8 mouse cellular contexts compared by ENCODE assay signal in genomic region chr2:152671642-152671999, GRCm38 (mm10). TPM values are rescaled to one million over a fixed set of nuclear protein-coding genes. Genes with fewer than 3 reads are reported as not detected.
DNase-seq lines count a peak whose midpoint lies in the region; ATAC-seq and TF ChIP-seq lines count a peak whose summit lies in the region.

No protein-coding gene starts in this region.

- TF ChIP-seq RAD21 in MEL (IDR thresholded peaks at IDR 0.05; ENCODE audit: low read depth, low read length) = peak; percentile 41

- TF ChIP-seq POLR2A in MEL (IDR thresholded peaks at IDR 0.05; ENCODE audit: control insufficient read depth in 1 of 2, insufficient read depth in 1 of 2, low read depth in 1 of 2, low read length in 2 of 2, poor library complexity in 1 of 2) = no peak

- 33% methylated on average over 5 of the region's 5 CpGs for WGBS in embryonic facial prominence, embryonic 12.5 days
- 43% methylated on average over 5 of the region's 5 CpGs for WGBS in hindbrain, embryonic 13.5 days
- WGBS in limb, embryonic 15.5 days = 26% methylated on average over 5 of the region's 5 CpGs
- WGBS in midbrain, embryonic 14.5 days = 37% methylated on average over 5 of the region's 5 CpGs
- WGBS in stomach, postnatal 0 days = 22% methylated on average over 5 of the region's 5 CpGs

- H3K4me3 ChIP-seq in C2C12 (ENCODE audit: insufficient read depth, poor library complexity, severe bottlenecking) = peak overlapping the region; percentile 97
- H3K4me3 ChIP-seq in MEL (ENCODE audit: control insufficient read depth in 1 of 2, insufficient read depth in 1 of 2, low read depth in 2 of 2, low read length in 2 of 2) = peak overlapping the region in 1 of 2 experiments; percentile 88; a peak in 3 of 4 replicates
- H3K4me3 ChIP-seq in embryonic facial prominence, embryonic 12.5 days = peak overlapping the region; percentile 99
- peak overlapping the region; percentile 100 for H3K4me3 ChIP-seq in hindbrain, embryonic 13.5 days
- H3K4me3 ChIP-seq in limb, embryonic 15.5 days = peak overlapping the region; percentile 63
- H3K4me3 ChIP-seq in midbrain, embryonic 14.5 days (replicated peaks; ENCODE audit: low read depth, low read length) = peak overlapping the region; percentile 99
- H3K4me3 ChIP-seq in stomach, postnatal 0 days (ENCODE audit: low read depth, low read length) = no peak overlapping the region

- no peak for ATAC-seq in embryonic facial prominence, embryonic 12.5 days (ENCODE audit: insufficient number of reproducible peaks, insufficient read depth, low FRiP score, low TSS enrichment)
- peak; percentile 47 for ATAC-seq in hindbrain, embryonic 13.5 days (ENCODE audit: low FRiP score)
- ATAC-seq in limb, embryonic 15.5 days (ENCODE audit: insufficient number of reproducible peaks, low FRiP score, low TSS enrichment, low read depth) = no peak
- ATAC-seq in midbrain, embryonic 14.5 days (ENCODE audit: low FRiP score, low TSS enrichment) = 0 out of 2 replicates have a peak, but pooled peaks have one; percentile 35
- peak; percentile 67 for ATAC-seq in stomach, postnatal 0 days (ENCODE audit: low FRiP score, low TSS enrichment)

- H3K27ac ChIP-seq in MEL (ENCODE audit: control insufficient read depth, low read depth, low read length) = peak overlapping the region; percentile 36
- peak overlapping the region; percentile 98; the same call in 1 of the 2 replicates for H3K27ac ChIP-seq in embryonic facial prominence, embryonic 12.5 days
- H3K27ac ChIP-seq in hindbrain, embryonic 13.5 days = peak overlapping the region; percentile 99
- H3K27ac ChIP-seq in limb, embryonic 15.5 days = 0 out of 2 replicates have a peak overlapping the region, but pooled peaks have one; percentile 93
- H3K27ac ChIP-seq in midbrain, embryonic 14.5 days (replicated peaks; ENCODE audit: low read depth, low read length) = peak overlapping the region; percentile 98; the same call in 1 of the 2 replicates
- peak overlapping the region; percentile 18; the same call in 1 of the 2 replicates for H3K27ac ChIP-seq in stomach, postnatal 0 days (replicated peaks)

- H3K27me3 ChIP-seq in C2C12 (ENCODE audit: control insufficient read depth, insufficient read depth, insufficient read length) (no peaks in the 10 kb centered on the region), MEL (ENCODE audit: control insufficient read depth in 1 of 2, insufficient read depth in 2 of 2, low read length in 2 of 2) (peaks cover 3% of the 10 kb centered on the region in 2 experiments; a peak in 2 of 4 replicates)
- no peaks in the 10 kb centered on the region for H3K27me3 ChIP-seq in embryonic facial prominence, embryonic 12.5 days
- H3K27me3 ChIP-seq in hindbrain, embryonic 13.5 days = no peaks in the 10 kb centered on the region
- no peaks in the 10 kb centered on the region for H3K27me3 ChIP-seq in limb, embryonic 15.5 days
- no peaks in the 10 kb centered on the region for H3K27me3 ChIP-seq in midbrain, embryonic 14.5 days (ENCODE audit: control insufficient read depth, insufficient read depth, low read length)
- no peaks in the 10 kb centered on the region for H3K27me3 ChIP-seq in stomach, postnatal 0 days (ENCODE audit: control insufficient read depth, insufficient read depth, low read length)

- H3K36me3 ChIP-seq in C2C12 (ENCODE audit: control insufficient read depth, insufficient read depth) = peaks cover 49% of the 10 kb centered on the region
- peaks cover 7 to 9% of the 10 kb centered on the region in 2 experiments for H3K36me3 ChIP-seq in MEL (ENCODE audit: control insufficient read depth in 1 of 2, insufficient read depth in 2 of 2, low read length in 2 of 2)
- peaks cover 39% of the 10 kb centered on the region for H3K36me3 ChIP-seq in embryonic facial prominence, embryonic 12.5 days
- peaks cover 38% of the 10 kb centered on the region for H3K36me3 ChIP-seq in hindbrain, embryonic 13.5 days
- peaks cover 33% of the 10 kb centered on the region for H3K36me3 ChIP-seq in limb, embryonic 15.5 days
- H3K36me3 ChIP-seq in midbrain, embryonic 14.5 days (ENCODE audit: control insufficient read depth, insufficient read depth, low read length) = peaks cover 39% of the 10 kb centered on the region
- peaks cover 5% of the 10 kb centered on the region; the same call in 1 of the 2 replicates for H3K36me3 ChIP-seq in stomach, postnatal 0 days (ENCODE audit: control insufficient read depth, insufficient read depth, low read length)

- H3K4me2 ChIP-seq in embryonic facial prominence, embryonic 12.5 days (replicated peaks) = peak overlapping the region; percentile 69
- H3K4me2 ChIP-seq in hindbrain, embryonic 13.5 days = peak overlapping the region; percentile 95
- H3K4me2 ChIP-seq in limb, embryonic 15.5 days = peak overlapping the region; percentile 69
- peak overlapping the region; percentile 98 for H3K4me2 ChIP-seq in midbrain, embryonic 14.5 days (ENCODE audit: low read length)
- peak overlapping the region; percentile 88 for H3K4me2 ChIP-seq in stomach, postnatal 0 days (replicated peaks; ENCODE audit: low read depth)

- H3K9ac ChIP-seq in MEL (ENCODE audit: control insufficient read depth, low read depth, low read length, poor library complexity, severe bottlenecking) = peak overlapping the region; percentile 84; the same call in 1 of the 2 replicates
- peak overlapping the region; percentile 98 for H3K9ac ChIP-seq in embryonic facial prominence, embryonic 12.5 days
- H3K9ac ChIP-seq in hindbrain, embryonic 13.5 days = peak overlapping the region; percentile 99
- peak overlapping the region; percentile 79; the same call in 1 of the 2 replicates for H3K9ac ChIP-seq in limb, embryonic 15.5 days
- H3K9ac ChIP-seq in midbrain, embryonic 14.5 days (replicated peaks; ENCODE audit: low read length) = peak overlapping the region; percentile 98
- H3K9ac ChIP-seq in stomach, postnatal 0 days (ENCODE audit: low read length) = no peak overlapping the region

- H3K4me1 ChIP-seq in MEL (ENCODE audit: control insufficient read depth in 1 of 2, insufficient read depth in 2 of 2, low read length in 2 of 2) = peaks cover 5 to 18% of the 10 kb centered on the region in 2 experiments
- peaks cover 31% of the 10 kb centered on the region for H3K4me1 ChIP-seq in embryonic facial prominence, embryonic 12.5 days
- H3K4me1 ChIP-seq in hindbrain, embryonic 13.5 days (replicated peaks) = peaks cover 53% of the 10 kb centered on the region
- peaks cover 57% of the 10 kb centered on the region for H3K4me1 ChIP-seq in limb, embryonic 15.5 days
- H3K4me1 ChIP-seq in midbrain, embryonic 14.5 days (ENCODE audit: control insufficient read depth, insufficient read depth, low read length) = peaks cover 22% of the 10 kb centered on the region
- H3K4me1 ChIP-seq in stomach, postnatal 0 days (replicated peaks; ENCODE audit: control insufficient read depth, insufficient read depth) = peaks cover 10% of the 10 kb centered on the region

- H3K79me2 ChIP-seq in C2C12 (ENCODE audit: control insufficient read depth, insufficient read depth) (peaks cover 75% of the 10 kb centered on the region), MEL (ENCODE audit: control insufficient read depth, insufficient read depth, low read length, poor library complexity) (peaks cover 35% of the 10 kb centered on the region)

- TF ChIP-seq CTCF in C2C12 (IDR thresholded peaks at IDR 0.05; ENCODE audit: control insufficient read depth, insufficient read depth, insufficient read length) (peak; percentile 21), MEL (IDR thresholded peaks at IDR 0.05 in 2 of 3, conservative IDR thresholded peaks at IDR 0.05 in 1 of 3; ENCODE audit: control insufficient read depth in 1 of 3, insufficient read depth in 1 of 3, low read depth in 2 of 3, low read length in 3 of 3, poor library complexity in 1 of 3, severe bottlenecking in 1 of 3) (peak; percentile 53 to 56 (median 54))
- TF ChIP-seq CTCF in stomach, postnatal 0 days (IDR thresholded peaks at IDR 0.05; ENCODE audit: low read depth) = peak; percentile 79

- peak in 1 of 2 experiments; percentile 29; a peak in 1 of 4 replicates for TF ChIP-seq EP300 in MEL (IDR thresholded peaks at IDR 0.05; ENCODE audit: low read depth in 1 of 2, low read length in 2 of 2)
- no peak for TF ChIP-seq EP300 in stomach, postnatal 0 days (optimal IDR thresholded peaks at IDR 0.05)

- H3K9me3 ChIP-seq in MEL (replicated peaks; ENCODE audit: insufficient read depth, low read length) = no peaks in the 10 kb centered on the region
- H3K9me3 ChIP-seq in embryonic facial prominence, embryonic 12.5 days = no peaks in the 10 kb centered on the region
- no peaks in the 10 kb centered on the region for H3K9me3 ChIP-seq in hindbrain, embryonic 13.5 days
- H3K9me3 ChIP-seq in limb, embryonic 15.5 days = no peaks in the 10 kb centered on the region
- no peaks in the 10 kb centered on the region for H3K9me3 ChIP-seq in midbrain, embryonic 14.5 days (ENCODE audit: control insufficient read depth, low read length)
- H3K9me3 ChIP-seq in stomach, postnatal 0 days (ENCODE audit: control insufficient read depth, low read length) = no peaks in the 10 kb centered on the region

- peak overlapping the region; percentile 82 for H3ac ChIP-seq in C2C12 (ENCODE audit: control insufficient read depth, insufficient read length, low read depth)

- peaks cover 68% of the 10 kb centered on the region for H3K79me3 ChIP-seq in C2C12 (ENCODE audit: low read depth)

- DNase-seq in MEL (ENCODE audit: low read depth, low spot score) = peak; percentile 86
- peak; percentile 77 for DNase-seq in midbrain, embryonic 14.5 days
- DNase-seq in stomach, postnatal 0 days (ENCODE audit: low spot score) = peak; percentile 54
- no peak for DNase-seq in urinary bladder, postnatal 25 days (ENCODE audit: low spot score)

RNA-seq across cellular contexts. Expression of gene H13, which starts 2.4 kb away (rescaled TPM):
- polyA plus RNA-seq in C2C12 (2012; fragmentation: generic; extraction: Trizol) (136 TPM), MEL (2012; ENCODE audit: insufficient read depth in 1 of 2, insufficient read length in 2 of 2, low read depth in 1 of 2, low replicate concordance in 2 of 2, missing spikeins in 1 of 2) (100 to 1,000 TPM; 139 to 421 TPM)
- 73.8 and 82.7 TPM in 2 replicates for total RNA-seq in MEL (2012; rRNA removed)
- 129 and 131 TPM in 2 replicates for polyA plus RNA-seq in embryonic facial prominence, embryonic 12.5 days (2016; fragmentation: Nextera tagmentation; extraction: Ambion mirVana)
- polyA plus RNA-seq in hindbrain, embryonic 13.5 days (2015; fragmentation: Nextera tagmentation; extraction: Ambion mirVana) = 168 and 169 TPM in 2 replicates
- polyA plus RNA-seq in limb, embryonic 15.5 days (2015; fragmentation: Nextera tagmentation; extraction: Ambion mirVana) = 143 and 150 TPM in 2 replicates
- 177 and 184 TPM in 2 replicates for polyA plus RNA-seq in midbrain, embryonic 14.5 days (2014; fragmentation: Nextera tagmentation; extraction: Ambion mirVana)
- 110 and 121 TPM in 2 replicates for polyA plus RNA-seq in stomach, postnatal 0 days (2015; fragmentation: Nextera tagmentation; extraction: Ambion mirVana)

RNA-seq across cellular contexts. Expression of gene Mcts2, which starts 15.2 kb away (rescaled TPM):
- polyA plus RNA-seq in C2C12 (2012; fragmentation: generic; extraction: Trizol) (24.7 TPM), MEL (2012; ENCODE audit: insufficient read depth in 1 of 2, insufficient read length in 2 of 2, low read depth in 1 of 2, low replicate concordance in 2 of 2, missing spikeins in 1 of 2) (1 to 10 TPM in 1 of 2 experiments, not detected in 1; 3.0 TPM)
- 1.6 and 2.7 TPM in 2 replicates for total RNA-seq in MEL (2012; rRNA removed)
- polyA plus RNA-seq in embryonic facial prominence, embryonic 12.5 days (2016; fragmentation: Nextera tagmentation; extraction: Ambion mirVana) = 36.4 and 38.9 TPM in 2 replicates
- 39.4 and 47.2 TPM in 2 replicates for polyA plus RNA-seq in hindbrain, embryonic 13.5 days (2015; fragmentation: Nextera tagmentation; extraction: Ambion mirVana)
- polyA plus RNA-seq in limb, embryonic 15.5 days (2015; fragmentation: Nextera tagmentation; extraction: Ambion mirVana) = 22.0 and 24.2 TPM in 2 replicates
- polyA plus RNA-seq in midbrain, embryonic 14.5 days (2014; fragmentation: Nextera tagmentation; extraction: Ambion mirVana) = 39.9 and 41.4 TPM in 2 replicates
- 22.9 and 23.4 TPM in 2 replicates for polyA plus RNA-seq in stomach, postnatal 0 days (2015; fragmentation: Nextera tagmentation; extraction: Ambion mirVana)

RNA-seq across cellular contexts. Expression of gene Rem1, which starts 44.9 kb away (rescaled TPM):
- polyA plus RNA-seq in C2C12 (2012; fragmentation: generic; extraction: Trizol) (38.7 TPM), MEL (2012; ENCODE audit: insufficient read depth in 1 of 2, insufficient read length in 2 of 2, low read depth in 1 of 2, low replicate concordance in 2 of 2, missing spikeins in 1 of 2) (not detected)
- total RNA-seq in MEL (2012; rRNA removed) = not detected in 2 replicates
- polyA plus RNA-seq in embryonic facial prominence, embryonic 12.5 days (2016; fragmentation: Nextera tagmentation; extraction: Ambion mirVana) = 1.1 and 1.6 TPM in 2 replicates
- polyA plus RNA-seq in hindbrain, embryonic 13.5 days (2015; fragmentation: Nextera tagmentation; extraction: Ambion mirVana) = 0.30 and 0.57 TPM in 2 replicates
- 5.2 and 7.4 TPM in 2 replicates for polyA plus RNA-seq in limb, embryonic 15.5 days (2015; fragmentation: Nextera tagmentation; extraction: Ambion mirVana)
- 0.12 and 0.27 TPM in 2 replicates for polyA plus RNA-seq in midbrain, embryonic 14.5 days (2014; fragmentation: Nextera tagmentation; extraction: Ambion mirVana)
- 17.2 and 19.7 TPM in 2 replicates for polyA plus RNA-seq in stomach, postnatal 0 days (2015; fragmentation: Nextera tagmentation; extraction: Ambion mirVana)

RNA-seq across cellular contexts. Expression of gene Defb25, which starts 48.8 kb away (rescaled TPM):
- polyA plus RNA-seq in C2C12 (2012; fragmentation: generic; extraction: Trizol) (3.6 TPM), MEL (2012; ENCODE audit: insufficient read depth in 1 of 2, insufficient read length in 2 of 2, low read depth in 1 of 2, low replicate concordance in 2 of 2, missing spikeins in 1 of 2) (not detected)
- not detected in 2 replicates for total RNA-seq in MEL (2012; rRNA removed)
- polyA plus RNA-seq in embryonic facial prominence, embryonic 12.5 days (2016; fragmentation: Nextera tagmentation; extraction: Ambion mirVana) = not detected in 2 replicates
- polyA plus RNA-seq in hindbrain, embryonic 13.5 days (2015; fragmentation: Nextera tagmentation; extraction: Ambion mirVana) = not detected in 2 replicates
- polyA plus RNA-seq in limb, embryonic 15.5 days (2015; fragmentation: Nextera tagmentation; extraction: Ambion mirVana) = 0.92 and 1.1 TPM in 2 replicates
- polyA plus RNA-seq in midbrain, embryonic 14.5 days (2014; fragmentation: Nextera tagmentation; extraction: Ambion mirVana) = not detected in 2 replicates
- 0.73 and 1.7 TPM in 2 replicates for polyA plus RNA-seq in stomach, postnatal 0 days (2015; fragmentation: Nextera tagmentation; extraction: Ambion mirVana)

Comparison
In these comparisons a context has a peak if more than half of its experiments do, and no peak if none do; other contexts are left out.
1. CTCF ChIP-seq: peak in every context shown above with its lines; median percentile 79 in stomach, postnatal 0 days; 54 in MEL; 21 in C2C12.
2. H3K27ac ChIP-seq: peak in every context shown above with its lines; median percentile 99 in hindbrain, embryonic 13.5 days; 98 in embryonic facial prominence, embryonic 12.5 days; 98 in midbrain, embryonic 14.5 days; 93 in limb, embryonic 15.5 days; 36 in MEL; 18 in stomach, postnatal 0 days.
3. ATAC-seq: peak in hindbrain, embryonic 13.5 days (single experiment), midbrain, embryonic 14.5 days (single experiment) and stomach, postnatal 0 days (single experiment); none in embryonic facial prominence, embryonic 12.5 days (single experiment) and limb, embryonic 15.5 days (single experiment).
4. Peak in every context shown above with its lines, with median percentiles within 50 percentile points of each other: H3K4me2 ChIP-seq.